Mouse (Mus musculus): Measurements from ENCODE around the gene Krtap4-7.
"Not testable (repeated sequence)": the region's sequence is repeated elsewhere in the genome, so short reads cannot be mapped to it uniquely, and the experiment has no call there.

Krtap4-7 gene

DNA sequence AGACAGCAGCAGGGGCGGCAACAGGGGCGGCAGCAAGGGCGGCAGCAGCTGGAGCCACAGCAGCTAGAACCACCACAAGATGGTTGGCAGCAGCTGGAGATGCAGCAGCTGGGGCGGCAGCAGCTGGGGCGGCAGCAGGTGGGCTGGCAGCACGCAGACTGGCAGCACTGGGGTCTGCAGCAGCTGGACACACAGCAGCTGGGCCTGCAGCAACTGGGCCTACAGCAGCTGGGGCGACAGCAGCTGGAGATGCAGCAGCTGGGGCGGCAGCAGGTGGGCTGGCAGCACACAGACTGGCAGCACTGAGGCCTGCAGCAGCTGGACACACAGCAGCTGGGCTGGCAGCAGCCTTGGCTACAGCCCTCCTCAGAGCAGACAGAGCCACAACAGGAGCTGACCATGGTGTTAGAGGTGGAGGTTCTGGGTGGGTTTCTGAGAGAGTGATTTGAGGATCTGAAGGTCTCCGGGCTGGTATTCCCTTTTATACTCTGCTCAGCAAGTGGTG lies at the start of gene Krtap4-7:
Krtap4-7 (minus strand) TSS at position 455 of the 505 bp plus-strand sequence.
- not testable (repeated sequence) for DNase-seq (ENCODE audit: low spot score in 2 of 2)

DNA sequence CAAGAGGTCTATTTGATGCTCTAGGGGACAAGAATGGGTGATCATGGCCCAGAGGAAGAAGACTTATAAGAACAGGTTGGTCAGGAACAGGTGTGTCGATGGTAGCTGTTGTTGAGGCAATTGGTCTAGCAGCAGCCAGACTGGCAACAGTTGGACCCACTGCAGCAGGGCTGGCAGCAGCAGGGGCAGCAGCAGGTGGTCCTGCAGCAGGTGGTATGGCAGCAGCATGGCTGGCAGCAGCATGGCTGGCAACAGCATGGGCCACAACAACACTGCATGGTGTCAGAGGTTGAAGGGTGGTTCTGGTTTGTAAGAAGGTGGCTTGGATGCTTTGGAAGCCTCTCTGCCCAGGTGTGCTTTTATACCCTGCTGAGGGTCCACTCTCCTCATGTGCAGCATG lies 46.6 kb upstream of the Krtap4-7 start, which contains the start of gene Gm14190:
Gm14190 (minus strand) TSS at position 278 of the 400 bp plus-strand sequence.
- DNase-seq (ENCODE audit: low spot score in 2 of 2): no peak

DNA sequence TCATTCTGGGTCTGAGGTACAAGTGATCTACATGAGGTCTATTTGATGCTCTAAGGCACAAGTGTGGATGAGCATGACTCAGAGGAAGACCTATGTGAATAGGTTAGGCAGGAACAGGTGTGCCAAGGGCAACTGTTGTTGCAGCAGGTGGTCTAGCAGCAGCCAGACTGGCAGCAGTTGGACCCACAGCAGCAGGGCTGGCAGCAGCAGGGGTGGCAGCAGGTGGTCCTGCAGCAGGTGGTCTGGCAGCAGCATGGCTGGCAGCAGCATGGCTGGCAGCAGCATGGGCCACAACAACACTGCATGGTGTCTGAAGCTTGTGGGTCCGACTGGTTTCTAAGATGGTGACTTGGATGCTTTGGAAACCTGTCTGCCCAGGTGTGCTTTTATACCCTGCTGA lies 41.3 kb upstream of the Krtap4-7 start:
- DNase-seq (ENCODE audit: low spot score in 2 of 2): not testable (repeated sequence)

DNA sequence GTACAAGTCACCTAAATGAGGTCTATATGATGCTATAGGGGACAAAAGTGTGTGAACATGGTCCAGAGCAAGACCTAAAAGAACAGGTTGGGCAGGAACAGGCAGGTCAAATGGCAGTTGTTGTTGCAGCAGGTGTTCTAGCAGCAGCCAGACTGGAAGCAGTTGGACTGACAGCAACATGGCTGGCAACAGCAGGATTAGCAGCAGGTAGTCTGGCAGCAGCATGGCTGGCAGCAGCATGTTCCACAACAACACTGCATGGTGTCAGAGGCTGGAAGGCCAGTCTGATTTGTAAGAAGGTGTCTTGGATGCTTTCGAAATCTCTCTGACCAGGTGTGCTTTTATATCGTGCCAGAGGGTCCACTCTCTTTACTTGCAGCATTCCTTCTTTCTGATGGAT lies 39.6 kb upstream of the Krtap4-7 start:
- DNase-seq (ENCODE audit: low spot score in 2 of 2): no peak

DNA sequence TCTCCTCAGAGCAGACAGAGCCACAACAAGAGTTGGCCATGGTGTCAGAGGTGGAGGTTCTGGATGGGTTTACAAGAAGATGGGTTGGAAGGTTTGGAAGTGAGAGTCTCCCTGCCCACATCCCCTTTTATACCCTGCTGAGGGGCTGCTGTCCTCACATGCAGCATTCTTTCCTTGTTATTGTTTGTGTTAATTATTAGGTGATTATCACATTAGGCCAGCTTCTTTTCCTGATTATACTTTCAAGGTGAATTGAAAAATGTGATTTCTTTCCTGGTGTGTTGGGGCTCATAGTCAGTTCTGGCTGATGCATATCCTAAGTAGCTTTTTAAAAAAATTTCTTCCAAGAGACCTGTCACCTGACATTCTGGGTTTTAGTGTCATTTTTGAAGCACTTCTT lies 22.0 kb upstream of the Krtap4-7 start, which contains the start of gene Krtap4-6:
Krtap4-6 (minus strand) TSS at position 101 of the 400 bp plus-strand sequence.
- DNase-seq (ENCODE audit: low spot score in 2 of 2): no peak

DNA sequence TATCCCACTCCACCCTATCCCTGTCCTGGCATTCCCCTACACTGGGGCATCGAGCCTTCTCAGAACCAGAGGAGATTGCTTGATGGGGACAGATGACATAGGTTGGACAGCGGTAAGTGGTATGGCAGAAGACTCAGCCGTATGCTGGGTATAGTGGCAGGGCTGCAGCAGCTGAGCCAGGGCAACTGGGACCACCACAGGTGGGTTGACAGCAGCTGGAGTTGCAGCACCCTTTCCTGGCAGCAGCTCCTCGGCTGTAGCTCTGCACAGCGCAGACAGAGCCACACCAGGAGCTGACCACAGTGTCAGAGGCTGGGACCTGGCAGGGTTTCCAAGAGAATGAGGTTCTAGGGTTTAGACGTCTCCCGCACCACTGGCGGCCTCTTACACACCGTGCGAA lies 18.9 kb upstream of the Krtap4-7 start:
- no peak for DNase-seq (ENCODE audit: low spot score in 2 of 2)

DNA sequence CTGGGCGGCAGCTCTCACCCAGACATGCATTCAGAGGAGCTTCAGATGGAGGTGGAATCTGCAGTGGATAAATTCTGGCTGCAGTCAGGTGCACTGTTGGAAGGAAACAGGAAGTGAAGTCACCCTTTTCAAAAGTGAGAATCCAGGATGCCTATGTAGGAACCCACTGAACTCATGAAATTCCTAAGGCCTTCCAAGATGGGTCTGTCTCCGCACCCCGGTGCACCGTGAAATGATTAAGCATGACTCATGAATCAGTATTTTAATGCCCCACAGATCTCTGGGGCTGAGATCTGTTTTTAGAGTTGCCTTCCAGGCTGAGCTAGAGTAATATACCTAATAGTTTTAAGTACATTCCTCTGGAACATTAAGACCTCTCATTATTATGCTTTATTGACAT lies 15.4 kb upstream of the Krtap4-7 start:
- no peak for DNase-seq (ENCODE audit: low spot score in 2 of 2)

DNA sequence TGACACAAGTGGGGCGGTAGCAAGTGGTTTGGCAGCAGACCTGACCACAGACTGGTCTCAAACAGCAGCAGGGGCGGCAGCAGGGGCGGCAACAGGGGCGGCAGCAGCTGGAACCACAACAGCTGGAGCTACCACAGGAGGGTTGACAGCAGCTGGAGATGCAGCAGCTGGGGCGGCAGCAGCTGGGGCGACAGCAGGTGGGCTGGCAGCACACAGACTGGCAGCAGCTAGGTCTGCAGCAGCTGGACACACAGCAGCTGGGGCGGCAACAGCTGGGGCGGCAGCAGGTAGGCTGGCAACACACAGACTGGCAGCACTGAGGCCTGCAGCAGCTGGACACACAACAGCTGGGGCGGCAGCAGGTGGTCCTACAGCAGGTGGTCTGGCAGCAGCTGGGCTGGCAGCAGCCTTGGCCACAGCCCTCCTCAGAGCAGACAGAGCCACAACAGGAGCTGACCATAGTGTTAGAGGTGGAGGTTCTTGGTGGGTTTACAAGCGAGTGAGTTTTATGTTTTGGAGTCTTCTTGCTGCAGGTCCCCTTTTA lies 14.7 kb upstream of the Krtap4-7 start, which contains the start of gene Gm11563:
Gm11563 (minus strand) TSS at position 494 of the 544 bp plus-strand sequence.
- DNase-seq (ENCODE audit: low spot score in 2 of 2): not testable (repeated sequence)

DNA sequence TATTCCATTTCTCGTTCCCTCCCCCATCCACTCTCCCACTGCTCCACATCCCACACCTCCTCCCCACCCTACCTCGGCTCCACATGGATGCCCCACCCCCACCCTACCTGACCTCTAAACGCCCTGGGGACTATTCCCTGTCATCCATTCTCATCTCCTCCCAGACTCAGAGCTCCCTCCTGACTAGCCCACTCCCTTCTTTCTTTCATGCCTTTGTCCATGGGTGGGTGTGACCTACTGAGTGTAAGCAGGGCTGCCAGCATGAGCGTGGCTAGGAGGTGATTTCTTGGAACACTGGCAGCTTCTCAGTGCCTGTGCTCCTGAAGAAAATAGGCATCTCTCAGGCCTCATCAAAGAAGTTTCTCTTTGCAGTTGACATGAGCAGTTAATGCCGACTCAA lies 13.2 kb upstream of the Krtap4-7 start:
- DNase-seq (ENCODE audit: low spot score in 2 of 2): no peak

DNA sequence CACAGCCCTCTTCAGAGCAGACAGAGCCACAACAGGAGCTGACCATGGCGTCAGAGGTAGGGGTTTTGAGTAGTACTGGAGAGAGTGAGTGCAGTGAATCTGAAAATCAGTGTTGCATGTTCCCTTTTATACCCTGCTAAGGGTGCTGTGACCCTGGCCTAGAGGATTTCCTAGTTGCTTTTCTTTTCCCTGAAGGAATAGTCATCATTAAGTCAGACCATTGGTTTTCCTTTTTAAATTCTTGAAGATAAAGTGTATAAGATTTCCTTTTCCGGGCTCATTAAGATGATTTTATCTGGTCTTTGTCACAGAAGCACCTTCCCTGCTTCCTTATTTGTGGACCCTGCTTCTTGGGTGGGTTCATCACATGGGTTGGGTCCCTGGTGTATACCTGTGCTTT lies 6.2 kb upstream of the Krtap4-7 start, which contains the start of gene Gm11555:
Gm11555 (minus strand) TSS at position 101 of the 400 bp plus-strand sequence.
- DNase-seq (ENCODE audit: low spot score in 2 of 2): no peak

DNA sequence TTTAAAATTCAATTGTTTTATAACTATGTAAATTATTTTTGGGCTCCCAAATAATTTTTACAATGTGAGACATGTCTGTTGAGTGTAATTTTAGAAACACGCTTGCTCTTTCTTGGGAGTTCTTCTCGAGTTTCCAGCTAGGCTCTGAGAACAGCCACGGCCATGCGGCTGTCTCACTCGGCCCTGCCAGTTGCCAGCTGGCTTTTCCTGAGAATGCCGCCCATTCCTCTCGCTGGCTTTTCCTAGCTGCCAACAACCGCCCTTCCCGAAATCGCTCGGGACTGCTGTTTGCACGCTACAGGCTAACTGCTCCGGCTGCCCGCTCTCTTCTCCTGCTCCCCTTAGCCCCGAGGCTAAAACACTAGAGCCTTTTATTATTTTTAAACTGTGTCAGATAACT lies 2.6 kb upstream of the Krtap4-7 start:
- DNase-seq (ENCODE audit: low spot score in 2 of 2): no peak

DNA sequence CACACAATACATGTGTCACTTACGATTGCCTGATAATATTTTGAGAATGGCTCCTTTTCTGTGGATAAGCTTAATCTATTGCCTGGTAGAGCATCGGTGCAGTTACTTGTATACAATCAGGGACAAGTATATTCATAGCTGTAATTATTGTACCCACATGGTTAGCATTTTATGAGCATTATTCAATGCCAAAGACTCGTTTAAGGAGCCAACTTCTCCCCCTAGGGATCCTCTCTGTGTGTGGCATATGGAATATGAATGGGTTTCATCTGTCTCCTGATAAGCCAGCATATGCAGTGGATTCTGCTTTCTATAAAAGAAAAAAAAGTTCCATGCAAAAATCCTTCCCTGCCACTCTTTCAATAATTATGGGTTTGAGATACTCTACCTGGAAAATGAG lies 462 bp upstream of the Krtap4-7 start:
- DNase-seq (ENCODE audit: low spot score in 2 of 2): no peak

DNA sequence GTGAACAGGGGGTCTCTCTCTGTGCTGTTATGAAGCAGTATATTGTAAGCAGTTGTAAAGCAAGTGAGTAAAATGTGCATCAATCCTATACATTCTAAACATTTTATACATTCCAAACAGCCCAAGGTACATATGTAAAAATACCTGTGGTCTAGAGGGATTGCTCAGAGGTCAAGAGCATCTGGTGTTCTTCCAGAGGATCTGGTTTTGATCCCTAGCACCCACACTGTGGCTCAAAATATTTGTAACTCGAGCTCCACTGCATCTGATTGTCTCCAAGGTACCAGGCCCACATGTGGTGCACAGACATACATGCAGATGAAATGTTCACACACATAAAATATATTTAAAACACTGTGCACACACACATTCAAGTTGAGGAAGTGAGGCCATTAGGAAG lies 3.0 kb downstream of the Krtap4-7 start:
- no peak for DNase-seq (ENCODE audit: low spot score in 2 of 2)

DNA sequence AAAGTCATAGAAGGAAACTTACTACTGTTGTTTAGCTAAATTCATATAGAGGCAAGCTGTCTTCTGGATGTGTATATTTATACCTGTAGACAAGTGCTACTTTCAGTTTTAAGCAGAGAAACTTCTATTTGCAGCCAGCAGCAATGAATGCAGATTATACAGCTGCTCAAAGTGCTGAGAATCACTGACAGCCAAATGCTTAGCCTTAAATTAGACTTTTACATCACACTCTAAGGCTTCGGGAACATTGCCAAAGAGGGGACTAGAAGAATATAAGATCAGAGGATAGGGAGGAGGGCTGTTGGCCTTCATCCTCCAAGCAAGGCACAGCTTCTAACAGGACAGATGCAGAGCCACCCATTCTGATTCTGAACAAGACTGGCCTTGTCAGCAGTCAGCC lies 6.8 kb downstream of the Krtap4-7 start:
- DNase-seq (ENCODE audit: low spot score in 2 of 2): no peak

DNA sequence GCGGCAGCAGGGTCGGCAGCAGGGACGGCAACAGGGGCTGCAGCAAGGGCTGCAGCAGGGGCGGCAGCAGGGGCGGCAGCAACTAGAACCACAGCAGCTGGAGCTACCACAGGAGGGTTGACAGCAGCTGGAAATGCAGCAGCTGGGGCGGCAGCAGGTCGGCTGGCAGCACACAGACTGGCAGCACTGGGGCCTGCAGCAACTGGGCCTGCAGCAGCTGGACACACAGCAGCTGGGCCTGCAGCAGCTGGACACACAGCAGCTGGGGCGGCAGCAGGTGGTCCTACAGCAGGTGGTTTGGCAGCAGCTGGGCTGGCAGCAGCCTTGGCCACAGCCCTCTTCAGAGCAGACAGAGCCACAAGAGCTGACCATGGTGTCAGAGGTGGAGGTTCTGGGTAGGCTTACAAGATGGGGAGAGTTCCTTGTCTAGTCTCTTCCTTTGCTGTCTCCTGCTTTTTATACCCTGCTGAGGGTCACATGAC lies 9.2 kb downstream of the Krtap4-7 start, which contains the start of gene Krtap4-2:
Krtap4-2 (minus strand) TSS at position 432 of the 482 bp plus-strand sequence.
- no peak for DNase-seq (ENCODE audit: low spot score in 2 of 2)

DNA sequence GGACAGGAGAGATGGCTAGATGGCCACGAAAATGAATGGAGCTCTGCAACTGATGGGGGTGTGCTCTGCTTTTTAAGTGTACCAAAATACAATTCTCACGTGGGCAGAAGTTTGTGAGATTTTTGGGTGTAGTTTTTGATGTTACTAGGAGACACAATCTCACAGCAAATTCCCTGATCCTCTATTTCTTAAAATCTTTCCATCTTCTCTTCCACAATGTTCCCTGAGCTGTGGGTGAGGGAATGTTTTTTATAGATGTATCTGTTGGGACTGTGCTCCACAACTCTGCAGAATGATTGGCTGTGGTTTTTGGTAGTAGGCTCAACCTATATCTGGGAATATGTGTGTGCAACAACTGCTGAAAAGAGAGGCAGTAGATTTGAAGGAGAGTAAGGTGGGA lies 10.6 kb downstream of the Krtap4-7 start:
- DNase-seq (ENCODE audit: low spot score in 2 of 2): no peak

DNA sequence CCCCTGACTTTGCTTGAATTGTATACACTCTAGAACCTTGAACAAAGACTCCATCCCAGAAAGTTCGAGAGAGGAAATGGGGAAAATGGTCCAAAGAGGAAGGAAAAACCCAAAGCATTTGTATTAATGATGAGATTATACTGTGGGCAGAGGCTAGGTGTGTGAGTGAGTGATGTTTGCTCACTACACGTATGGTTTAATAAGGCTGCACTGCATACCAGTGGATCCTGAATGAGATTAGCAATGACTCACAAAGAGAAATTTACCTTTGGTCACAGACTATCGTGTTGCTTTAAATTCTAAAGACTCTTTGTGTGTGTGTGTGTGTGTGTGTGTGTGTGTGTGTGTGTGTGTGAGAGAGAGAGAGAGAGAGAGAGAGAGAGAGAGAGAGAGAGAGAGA lies 13.0 kb downstream of the Krtap4-7 start:
- DNase-seq (ENCODE audit: low spot score in 2 of 2): no peak

DNA sequence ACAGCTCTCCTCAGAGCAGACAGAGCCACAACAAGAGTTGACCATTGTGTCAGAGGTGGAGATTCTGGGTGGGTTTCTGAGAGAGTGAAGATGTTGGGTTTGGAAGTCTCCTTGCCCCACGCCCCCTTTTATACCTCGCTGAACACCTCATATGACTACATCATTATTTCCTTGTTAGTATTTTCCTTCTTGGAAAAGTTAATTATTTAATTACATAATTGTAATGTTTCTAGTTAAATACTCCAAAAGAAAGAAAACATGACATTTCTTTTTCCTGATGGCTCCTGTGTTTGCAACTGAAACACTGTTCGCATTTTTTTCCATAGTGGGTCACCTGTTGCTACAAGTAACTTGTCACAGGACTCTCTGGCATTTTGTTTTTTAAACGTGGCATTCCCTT lies 15.8 kb downstream of the Krtap4-7 start, which contains the start of gene Krtap4-1:
Krtap4-1 (minus strand) TSS at position 101 of the 400 bp plus-strand sequence.
- no peak for DNase-seq (ENCODE audit: low spot score in 2 of 2)

DNA sequence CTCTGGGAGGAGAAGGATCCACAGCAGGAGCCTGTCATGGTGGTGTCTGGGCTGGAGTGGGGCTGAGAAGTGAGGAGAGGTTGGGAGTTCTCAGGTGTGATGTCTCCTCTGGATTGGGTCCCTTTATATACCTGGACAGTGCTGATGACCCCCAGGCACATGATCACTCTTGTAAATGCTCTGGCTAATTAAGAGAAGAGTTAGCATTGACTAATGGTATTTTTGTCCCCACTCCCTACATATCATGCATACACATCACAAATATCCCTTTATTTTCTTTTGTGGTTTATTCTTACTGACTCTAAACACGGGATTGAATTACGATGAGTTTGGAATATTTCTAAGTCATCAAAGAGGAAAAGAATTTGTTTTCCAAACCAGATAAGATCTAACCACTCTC lies 23.6 kb downstream of the Krtap4-7 start, which contains the start of gene Gm11562:
Gm11562 (minus strand) TSS at position 101 of the 400 bp plus-strand sequence.
- DNase-seq (ENCODE audit: low spot score in 2 of 2): no peak

DNA sequence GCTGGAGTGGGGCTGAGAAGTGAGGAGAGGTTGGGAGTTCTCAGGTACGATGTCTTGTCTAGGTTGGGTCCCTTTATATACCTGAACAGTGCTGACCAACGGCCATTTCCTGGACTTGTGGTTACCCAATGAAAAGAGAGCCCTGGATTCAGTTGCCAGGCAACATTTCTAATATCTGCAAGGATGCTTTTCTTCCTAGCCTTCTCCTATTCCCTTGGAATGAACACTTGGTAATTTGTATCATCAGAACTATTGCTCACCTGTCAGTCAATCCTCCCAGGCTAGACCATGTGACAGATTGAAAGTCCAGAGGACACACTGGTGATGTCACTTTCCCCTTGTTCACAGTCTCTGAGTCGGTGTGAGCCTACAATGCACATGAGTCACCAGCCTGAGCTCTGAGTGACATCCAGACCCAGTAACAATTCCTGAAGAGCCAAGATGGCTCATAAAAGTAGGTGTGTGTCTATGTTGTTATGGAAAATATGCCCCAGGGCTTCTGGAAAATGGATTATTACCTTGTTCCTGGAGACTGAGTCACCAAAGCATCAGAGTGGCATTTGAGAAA lies 29.0 kb downstream of the Krtap4-7 start, which contains the start of gene Krtap2-4:
Krtap2-4 (minus strand) TSS at position 51 of the 568 bp plus-strand sequence.
- DNase-seq (ENCODE audit: low spot score in 2 of 2): no peak

DNA sequence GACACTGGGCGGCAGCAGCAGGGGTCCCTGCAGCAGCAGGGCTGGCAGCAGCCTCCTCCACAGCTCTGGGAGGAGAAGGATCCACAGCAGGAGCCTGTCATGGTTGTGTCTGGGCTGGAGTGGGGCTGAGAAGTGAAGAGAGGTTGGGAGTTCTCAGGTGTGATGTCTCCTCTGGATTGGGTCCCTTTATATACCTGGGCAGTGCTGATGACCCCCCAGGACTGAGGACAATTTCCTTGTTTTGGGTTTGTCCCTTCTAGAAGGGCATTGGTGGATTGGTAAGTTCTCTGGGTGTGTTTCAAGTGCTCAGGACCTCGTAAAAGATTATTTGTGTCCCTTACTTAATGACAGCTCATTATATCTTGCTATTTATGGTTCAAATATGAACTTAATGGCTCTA lies 33.8 kb downstream of the Krtap4-7 start, which contains the start of gene Gm11937:
Gm11937 (minus strand) TSS at position 101 of the 400 bp plus-strand sequence.
- not testable (repeated sequence) for DNase-seq (ENCODE audit: low spot score in 2 of 2)

DNA sequence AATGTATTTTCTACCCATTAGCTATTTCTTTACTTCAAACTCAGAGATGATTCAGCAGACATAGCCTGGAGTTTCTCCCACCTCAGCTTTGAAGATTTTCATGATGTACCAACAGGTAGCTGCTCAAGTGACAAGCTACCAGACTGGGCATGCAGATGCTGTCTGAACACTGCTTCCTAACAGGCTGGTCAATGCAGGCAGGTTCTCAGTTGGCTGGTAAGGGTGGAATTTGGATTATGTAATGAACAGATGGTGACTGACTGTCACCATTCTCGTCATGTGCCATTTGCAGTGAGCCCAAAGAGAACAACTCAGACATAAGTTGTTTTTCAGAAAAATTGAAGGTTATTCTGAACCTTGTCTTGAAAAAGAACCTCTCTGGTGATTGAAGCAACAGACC lies 34.8 kb downstream of the Krtap4-7 start:
- no peak for DNase-seq (ENCODE audit: low spot score in 2 of 2)

DNA sequence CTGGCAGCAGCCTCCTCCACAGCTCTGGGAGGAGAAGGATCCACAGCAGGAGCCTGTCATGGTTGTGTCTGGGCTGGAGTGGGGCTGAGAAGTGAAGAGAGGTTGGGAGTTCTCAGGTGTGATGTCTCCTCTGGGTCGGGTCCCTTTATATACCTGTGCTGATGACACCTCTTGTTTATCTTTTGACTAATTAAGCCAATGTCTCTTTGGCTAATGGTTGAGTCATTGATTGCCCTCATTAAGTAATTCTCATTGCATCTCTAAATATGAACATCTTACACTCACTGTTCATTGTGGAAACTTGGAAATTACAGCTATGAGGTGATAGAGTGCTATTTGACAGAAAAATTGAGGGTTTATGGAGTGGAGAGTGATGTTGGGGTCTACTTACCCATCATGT lies 40.7 kb downstream of the Krtap4-7 start, which contains the start of gene Gm11938:
Gm11938 (minus strand) TSS at position 101 of the 400 bp plus-strand sequence.
- not testable (repeated sequence) for DNase-seq (ENCODE audit: low spot score in 2 of 2)

All from urinary bladder, postnatal 36 days (tissue).